Mouse (Mus musculus) liver, adult 2 months (tissue): ENCODE data around the gene Gm42742. TPM values are rescaled to one million over a fixed set of nuclear protein-coding genes. Genes with fewer than 3 reads are reported as not detected.
A peak's percentile ranks its signal among the peaks of the same experiment; 100 is the strongest.

Experiments
- DNase-seq: peaks from one replicate; pipeline ENCODE4 v3.0.0-alpha.2; 2011; ENCODE audit warnings: low read depth, low spot score; ENCODE audit errors: extremely low read depth
- H3K27ac ChIP-seq: fragments of 200-500 bp; replicated peaks from 2 replicates; pipeline ENCODE4 v1.5.1; 2012; ENCODE audit warnings: low read depth, mild to moderate bottlenecking, control low read depth, inconsistent platforms, low read length; ENCODE audit not compliant: insufficient read depth
- H3K27me3 ChIP-seq: fragments of 200-500 bp; 2 replicates; pipeline ENCODE4 v1.6.1; 2012; ENCODE audit warnings: mild to moderate bottlenecking, moderate library complexity, low read length, inconsistent platforms; ENCODE audit not compliant: control insufficient read depth, insufficient read depth
- H3K36me3 ChIP-seq: fragments of 200-500 bp; 2 replicates; pipeline ENCODE4 v1.6.1; 2012; ENCODE audit warnings: low read length, inconsistent platforms; ENCODE audit not compliant: control insufficient read depth, insufficient read depth
- H3K4me1 ChIP-seq: fragments of 200-500 bp; 2 replicates; pipeline ENCODE4 v1.6.1; 2011; ENCODE audit warnings: low read length; ENCODE audit not compliant: control insufficient read depth, insufficient read depth
- H3K4me3 ChIP-seq: fragments of 200-500 bp; 2 replicates; pipeline ENCODE4 v1.5.1; 2011; ENCODE audit warnings: low read depth, mild to moderate bottlenecking, control low read depth, low read length, moderate library complexity; ENCODE audit not compliant: insufficient read depth
- H3K79me2 ChIP-seq: fragments of 200-500 bp; 2 replicates; pipeline ENCODE4 v1.6.1; 2012; ENCODE audit warnings: inconsistent platforms, mild to moderate bottlenecking, low read length, moderate library complexity; ENCODE audit not compliant: control insufficient read depth, insufficient read depth
- H3K9ac ChIP-seq: fragments of 200-500 bp; 2 replicates; pipeline ENCODE4 v1.6.1; 2012; ENCODE audit warnings: low read depth, mild to moderate bottlenecking, control low read depth, inconsistent platforms, low read length
- CTCF ChIP-seq: fragments of 200-500 bp; IDR thresholded peaks from 2 replicates; pipeline ENCODE4 v1.5.1; 2011; ENCODE audit warnings: low read depth, low read length, control low read depth
- POLR2A ChIP-seq: fragments of 200-500 bp; IDR thresholded peaks from 2 replicates; pipeline ENCODE4 v1.6.1; 2011; ENCODE audit warnings: low read length, control low read depth; ENCODE audit not compliant: insufficient read depth; ENCODE audit errors: extremely low read depth
- WGBS: fragments of 180-500 bp; shearing (Covaris S2); methylation state at CpG from one replicate; pipeline ENCODE4 v1.1.7; 2018; 5-methylcytosine and 5-hydroxymethylcytosine counted together
- polyA plus RNA-seq: library from polyadenylated mRNA; depleted of rRNA; stranded (reverse); fragments of >200 nt; gene quantifications from 2 replicates; pipeline ENCODE4 v1.2.3, GENCODE M21; 2012
- total RNA-seq: library from RNA; depleted of rRNA; stranded (reverse); fragments of >200 nt; gene quantifications from 2 replicates; pipeline ENCODE4 v1.2.3, GENCODE M21; 2014

The Gm42742 gene
- total and polyA plus RNA-seq, 2 experiments, result 9.5 to 11.2 TPM

GRCm38 (mm10) chr7:127017950-127018345, 2.9 kb downstream of the Gm42742 start:
- H3K4me1 ChIP-seq, result peaks cover 20% of the 10 kb centered on the region
- TF ChIP-seq POLR2A (no peak), CTCF (no peak)
- no peaks in the 10 kb centered on the region for H3K36me3 ChIP-seq
- H3K27me3 ChIP-seq, result no peaks in the 10 kb centered on the region
- DNase-seq, result no peak
- peaks cover 13% of the 10 kb centered on the region; the same call in 1 of the 2 replicates for H3K79me2 ChIP-seq
- no peak overlapping the region for H3K4me3 ChIP-seq
- WGBS, result 51% methylated on average over 6 of the region's 6 CpGs
- no peak overlapping the region for H3K9ac ChIP-seq
- peak overlapping the region; percentile 6; the same call in 1 of the 2 replicates for H3K27ac ChIP-seq

GRCm38 (mm10) chr7:127016971-127017949, 3.6 kb downstream of the Gm42742 start, which contains the start of gene Pagr1a:
Pagr1a (minus strand) TSS chr7:127017352.
- Histone ChIP-seq H3K27me3 (no peaks in the 10 kb centered on the region), H3K79me2 (peaks cover 16% of the 10 kb centered on the region; the same call in 1 of the 2 replicates), H3K36me3 (no peaks in the 10 kb centered on the region), H3K27ac (peak within 1 kb of the TSS; percentile 86), H3K9ac (peak within 1 kb of the TSS; percentile 80), H3K4me3 (peak within 1 kb of the TSS; percentile 74), H3K4me1 (peaks cover 20% of the 10 kb centered on the region)
- WGBS, result 1% methylated on average over 39 of the region's 39 CpGs
- TF ChIP-seq POLR2A (peak; percentile 37; the same call in 1 of the 2 replicates), CTCF (peak; percentile 83)
- DNase-seq, result peak; percentile 97

DNA sequence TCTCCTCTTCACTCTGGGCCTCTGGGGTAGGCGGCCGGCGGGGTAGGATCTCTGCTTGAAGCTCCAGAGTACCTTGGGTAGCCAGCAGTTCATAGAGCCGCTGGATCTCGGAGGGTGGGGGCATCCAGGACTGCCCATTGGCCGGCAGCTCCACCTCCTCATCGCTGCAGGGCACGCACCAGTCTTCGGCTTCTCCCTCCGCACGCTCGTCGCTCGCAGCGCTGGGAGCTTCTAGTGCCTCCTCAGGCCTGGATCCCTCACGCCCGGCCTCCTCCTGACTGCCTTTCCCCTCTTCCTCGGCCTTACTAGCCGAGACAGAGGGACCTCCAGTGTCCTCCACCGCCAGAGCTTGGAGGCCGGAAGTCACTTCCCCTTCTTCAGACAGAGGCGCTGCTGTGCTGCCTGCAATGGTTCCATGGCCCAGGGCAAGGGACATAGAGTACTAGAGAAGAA, 4.4 kb downstream of the Gm42742 start:
- Histone ChIP-seq H3K27ac (peak overlapping the region; percentile 86), H3K4me3 (peak overlapping the region; percentile 74), H3K36me3 (no peaks in the 10 kb centered on the region), H3K27me3 (no peaks in the 10 kb centered on the region), H3K79me2 (peaks cover 16% of the 10 kb centered on the region; the same call in 1 of the 2 replicates), H3K9ac (peak overlapping the region; percentile 80), H3K4me1 (peaks cover 24% of the 10 kb centered on the region)
- WGBS, result under 1% methylated on average over 22 of the region's 22 CpGs
- peak; percentile 44; the same call in 1 of the 2 replicates for TF ChIP-seq POLR2A
- TF ChIP-seq CTCF, result no peak
- peak; percentile 54 for DNase-seq

- no peak for TF ChIP-seq POLR2A
- TF ChIP-seq CTCF, result no peak
- H3K27me3 ChIP-seq, result no peaks in the 10 kb centered on the region
- H3K79me2 ChIP-seq, result peaks cover 16% of the 10 kb centered on the region; the same call in 1 of the 2 replicates
- H3K27ac ChIP-seq, result peak within 1 kb of the TSS; percentile 86
- H3K4me1 ChIP-seq, result peaks cover 26% of the 10 kb centered on the region
- no peak for DNase-seq
- H3K4me3 ChIP-seq, result peak within 1 kb of the TSS; percentile 74
- H3K9ac ChIP-seq, result peak within 1 kb of the TSS; percentile 80
- H3K36me3 ChIP-seq, result no peaks in the 10 kb centered on the region
Observed at GRCm38 (mm10) chr7:127016481-127016485, 4.6 kb downstream of the Gm42742 start, which contains the start of gene Pagr1b. Pagr1b (minus strand) TSS chr7:127016484.

GRCm38 (mm10) chr7:127016081-127016480, 4.8 kb downstream of the Gm42742 start:
- Histone ChIP-seq H3K4me1 (peaks cover 28% of the 10 kb centered on the region), H3K36me3 (no peaks in the 10 kb centered on the region), H3K27me3 (no peaks in the 10 kb centered on the region), H3K4me3 (peak overlapping the region; percentile 74), H3K27ac (peak overlapping the region; percentile 86), H3K9ac (peak overlapping the region; percentile 80), H3K79me2 (peaks cover 16% of the 10 kb centered on the region; the same call in 1 of the 2 replicates)
- WGBS, result under 1% methylated on average over 10 of the region's 10 CpGs
- TF ChIP-seq POLR2A (no peak), CTCF (no peak)
- DNase-seq, result peak; percentile 77

DNA sequence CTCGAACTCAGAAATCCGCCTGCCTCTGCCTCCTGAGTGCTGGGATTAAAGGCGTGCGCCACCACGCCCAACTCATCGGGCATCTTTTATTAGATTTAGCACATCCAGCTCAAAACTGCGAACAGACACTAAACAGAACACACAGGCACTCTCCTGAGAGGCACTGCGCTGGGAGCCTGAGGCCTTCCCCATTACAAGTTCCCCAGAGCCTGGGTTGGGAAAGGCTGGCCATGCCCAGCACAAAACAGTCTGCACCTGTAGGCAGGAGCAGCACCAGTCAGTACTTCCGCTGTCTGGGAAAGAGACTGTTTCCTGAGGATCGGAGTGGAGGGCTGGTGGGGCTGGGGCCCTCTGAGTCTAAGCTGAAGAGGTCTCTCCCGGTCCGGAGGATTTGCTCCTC, 5.9 kb downstream of the Gm42742 start:
- Histone ChIP-seq H3K4me1 (peaks cover 30% of the 10 kb centered on the region), H3K4me3 (no peak overlapping the region), H3K9ac (no peak overlapping the region), H3K36me3 (no peaks in the 10 kb centered on the region), H3K27me3 (no peaks in the 10 kb centered on the region), H3K27ac (no peak overlapping the region), H3K79me2 (peaks cover 16% of the 10 kb centered on the region; the same call in 1 of the 2 replicates)
- DNase-seq, result no peak
- TF ChIP-seq POLR2A, result no peak
- TF ChIP-seq CTCF, result no peak
- WGBS, result 93% methylated on average over 12 of the region's 12 CpGs
